Mouse (Mus musculus): ENCODE data around the gene Engase. TPM values are rescaled to one million over a fixed set of nuclear protein-coding genes. Genes with fewer than 3 reads are reported as not detected.

Gene Engase
- polyA plus RNA-seq, 1 experiment, result 18.3 TPM

GRCm38 (mm10) chr11:118481751-118482150, 5.1 kb downstream of the Engase start:
- Histone ChIP-seq H3K36me3 (ENCODE audit: control insufficient read depth, insufficient read depth, low read length) (peaks cover 55% of the 10 kb centered on the region), H3K4me3 (ENCODE audit: low read depth, low read length) (no peak overlapping the region), H3K27me3 (ENCODE audit: control insufficient read depth, insufficient read depth, low read length) (no peaks in the 10 kb centered on the region), H3K27ac (ENCODE audit: insufficient read depth, low read depth, low read length) (no peak overlapping the region), H3K4me1 (ENCODE audit: control insufficient read depth, insufficient read depth, insufficient read length, low read length) (peaks cover 12% of the 10 kb centered on the region)
- WGBS, result 86% methylated on average over 14 of the region's 14 CpGs
- TF ChIP-seq POLR2A (IDR thresholded peaks at IDR 0.05; ENCODE audit: low read depth, low read length) (no peak), CTCF (IDR thresholded peaks at IDR 0.05; ENCODE audit: extremely low read depth, insufficient read length, insufficient replicate concordance, low read depth, low read length) (no peak)

GRCm38 (mm10) chr11:118484169-118484568, 7.5 kb downstream of the Engase start:
- Histone ChIP-seq H3K27me3 (ENCODE audit: control insufficient read depth, insufficient read depth, low read length) (no peaks in the 10 kb centered on the region), H3K36me3 (ENCODE audit: control insufficient read depth, insufficient read depth, low read length) (peaks cover 62% of the 10 kb centered on the region), H3K4me3 (ENCODE audit: low read depth, low read length) (no peak overlapping the region), H3K27ac (ENCODE audit: insufficient read depth, low read depth, low read length) (no peak overlapping the region), H3K4me1 (ENCODE audit: control insufficient read depth, insufficient read depth, insufficient read length, low read length) (peaks cover 4% of the 10 kb centered on the region)
- TF ChIP-seq CTCF (IDR thresholded peaks at IDR 0.05; ENCODE audit: extremely low read depth, insufficient read length, insufficient replicate concordance, low read depth, low read length) (no peak), POLR2A (IDR thresholded peaks at IDR 0.05; ENCODE audit: low read depth, low read length) (no peak)
- 84% methylated on average over 8 of the region's 8 CpGs for WGBS

GRCm38 (mm10) chr11:118485338-118485737, 8.7 kb downstream of the Engase start:
- WGBS, result 90% methylated on average over 11 of the region's 11 CpGs
- TF ChIP-seq POLR2A (IDR thresholded peaks at IDR 0.05; ENCODE audit: low read depth, low read length) (no peak), CTCF (IDR thresholded peaks at IDR 0.05; ENCODE audit: extremely low read depth, insufficient read length, insufficient replicate concordance, low read depth, low read length) (no peak)
- Histone ChIP-seq H3K36me3 (ENCODE audit: control insufficient read depth, insufficient read depth, low read length) (peaks cover 60% of the 10 kb centered on the region), H3K27ac (ENCODE audit: insufficient read depth, low read depth, low read length) (no peak overlapping the region), H3K4me1 (ENCODE audit: control insufficient read depth, insufficient read depth, insufficient read length, low read length) (no peaks in the 10 kb centered on the region), H3K27me3 (ENCODE audit: control insufficient read depth, insufficient read depth, low read length) (no peaks in the 10 kb centered on the region), H3K4me3 (ENCODE audit: low read depth, low read length) (no peak overlapping the region)

GRCm38 (mm10) chr11:118485780-118486179, 9.2 kb downstream of the Engase start:
- Histone ChIP-seq H3K27ac (ENCODE audit: insufficient read depth, low read depth, low read length) (no peak overlapping the region), H3K36me3 (ENCODE audit: control insufficient read depth, insufficient read depth, low read length) (peaks cover 60% of the 10 kb centered on the region), H3K4me1 (ENCODE audit: control insufficient read depth, insufficient read depth, insufficient read length, low read length) (no peaks in the 10 kb centered on the region), H3K27me3 (ENCODE audit: control insufficient read depth, insufficient read depth, low read length) (no peaks in the 10 kb centered on the region), H3K4me3 (ENCODE audit: low read depth, low read length) (no peak overlapping the region)
- TF ChIP-seq CTCF (IDR thresholded peaks at IDR 0.05; ENCODE audit: extremely low read depth, insufficient read length, insufficient replicate concordance, low read depth, low read length) (no peak), POLR2A (IDR thresholded peaks at IDR 0.05; ENCODE audit: low read depth, low read length) (no peak)
- WGBS, result 81% methylated on average over 3 of the region's 3 CpGs

- no peak for TF ChIP-seq CTCF (IDR thresholded peaks at IDR 0.05; ENCODE audit: extremely low read depth, insufficient read length, insufficient replicate concordance, low read depth, low read length)
- TF ChIP-seq POLR2A (IDR thresholded peaks at IDR 0.05; ENCODE audit: low read depth, low read length), result no peak
- Histone ChIP-seq H3K27me3 (ENCODE audit: control insufficient read depth, insufficient read depth, low read length) (no peaks in the 10 kb centered on the region), H3K36me3 (ENCODE audit: control insufficient read depth, insufficient read depth, low read length) (peaks cover 58% of the 10 kb centered on the region), H3K27ac (ENCODE audit: insufficient read depth, low read depth, low read length) (no peak overlapping the region), H3K4me1 (ENCODE audit: control insufficient read depth, insufficient read depth, insufficient read length, low read length) (no peaks in the 10 kb centered on the region), H3K4me3 (ENCODE audit: low read depth, low read length) (no peak overlapping the region)
- 91% methylated on average over 6 of the region's 6 CpGs for WGBS
These were observed 9.7 kb downstream of the Engase start for GRCm38 (mm10) chr11:118486281-118486680.

- Histone ChIP-seq H3K4me1 (ENCODE audit: control insufficient read depth, insufficient read depth, insufficient read length, low read length) (no peaks in the 10 kb centered on the region), H3K36me3 (ENCODE audit: control insufficient read depth, insufficient read depth, low read length) (peaks cover 55% of the 10 kb centered on the region), H3K4me3 (ENCODE audit: low read depth, low read length) (no peak overlapping the region), H3K27ac (ENCODE audit: insufficient read depth, low read depth, low read length) (no peak overlapping the region), H3K27me3 (ENCODE audit: control insufficient read depth, insufficient read depth, low read length) (no peaks in the 10 kb centered on the region)
- TF ChIP-seq POLR2A (IDR thresholded peaks at IDR 0.05; ENCODE audit: low read depth, low read length) (no peak), CTCF (IDR thresholded peaks at IDR 0.05; ENCODE audit: extremely low read depth, insufficient read length, insufficient replicate concordance, low read depth, low read length) (no peak)
- WGBS, result 74% methylated on average over 29 of the region's 29 CpGs
These were observed 10.5 kb downstream of the Engase start for GRCm38 (mm10) chr11:118486881-118487772.

- Histone ChIP-seq H3K4me1 (ENCODE audit: control insufficient read depth, insufficient read depth, insufficient read length, low read length) (no peaks in the 10 kb centered on the region), H3K36me3 (ENCODE audit: control insufficient read depth, insufficient read depth, low read length) (peaks cover 45% of the 10 kb centered on the region), H3K4me3 (ENCODE audit: low read depth, low read length) (no peak overlapping the region), H3K27ac (ENCODE audit: insufficient read depth, low read depth, low read length) (no peak overlapping the region), H3K27me3 (ENCODE audit: control insufficient read depth, insufficient read depth, low read length) (no peaks in the 10 kb centered on the region)
- WGBS, result 77% methylated on average over 8 of the region's 8 CpGs
- TF ChIP-seq CTCF (IDR thresholded peaks at IDR 0.05; ENCODE audit: extremely low read depth, insufficient read length, insufficient replicate concordance, low read depth, low read length) (no peak), POLR2A (IDR thresholded peaks at IDR 0.05; ENCODE audit: low read depth, low read length) (no peak)
These were observed 11.7 kb downstream of the Engase start for GRCm38 (mm10) chr11:118488191-118488906.

All from small intestine, adult 2 months (tissue).